Mouse (Mus musculus) limb, embryonic 11.5 days (tissue): Measurements from ENCODE around the gene Slc7a5. TPM values are rescaled to one million over a fixed set of nuclear protein-coding genes. Genes with fewer than 3 reads are reported as not detected.
A peak's percentile ranks its signal among the peaks of the same experiment; 100 is the strongest.

Source experiments
- ATAC-seq: fragments of 200-750 bp; cut with Nextera tagmentation; 2 replicates; pipeline ENCODE4 v1.8.0; 2017; ENCODE audit warnings: low read depth; ENCODE audit not compliant: insufficient number of reproducible peaks, low FRiP score, low TSS enrichment
- DNase-seq: peaks from one replicate; pipeline ENCODE4 v3.0.0-alpha.2; 2015; ENCODE audit warnings: low spot score
- H3K27ac ChIP-seq: fragments of 300-500 bp; sonication (generic); replicated peaks from 2 replicates; pipeline ENCODE4 v1.5.1; 2014; ENCODE audit warnings: low read depth, mild to moderate bottlenecking, low read length
- H3K27me3 ChIP-seq: fragments of 300-500 bp; sonication (generic); 2 replicates; pipeline ENCODE4 v1.6.1; 2014; ENCODE audit warnings: mild to moderate bottlenecking, low read length, mixed read lengths; ENCODE audit not compliant: control insufficient read depth, insufficient read depth
- H3K36me3 ChIP-seq: fragments of 300-500 bp; sonication (generic); 2 replicates; pipeline ENCODE4 v1.6.1; 2014; ENCODE audit warnings: mild to moderate bottlenecking, low read length, moderate library complexity, mixed read lengths; ENCODE audit not compliant: control insufficient read depth, insufficient read depth
- H3K4me1 ChIP-seq: fragments of 300-500 bp; sonication (generic); 2 replicates; pipeline ENCODE4 v1.6.1; 2014; ENCODE audit warnings: low read length, mixed read lengths; ENCODE audit not compliant: control insufficient read depth, insufficient read depth
- H3K4me2 ChIP-seq: fragments of 300-500 bp; sonication (generic); 2 replicates; pipeline ENCODE4 v1.6.1; 2014; ENCODE audit warnings: low read depth, mild to moderate bottlenecking, moderate library complexity; ENCODE audit not compliant: severe bottlenecking
- H3K4me3 ChIP-seq: fragments of 300-500 bp; sonication (generic); 2 replicates; pipeline ENCODE4 v1.5.1; 2014; ENCODE audit warnings: low read depth, low read length
- H3K9ac ChIP-seq: fragments of 300-500 bp; sonication (generic); 2 replicates; pipeline ENCODE4 v1.6.1; 2014; ENCODE audit warnings: mild to moderate bottlenecking, low read length
- H3K9me3 ChIP-seq: fragments of 300-500 bp; sonication (generic); 2 replicates; pipeline ENCODE4 v1.6.1; 2016; ENCODE audit warnings: low read length; ENCODE audit not compliant: control insufficient read depth
- WGBS: fragments of 180-500 bp; shearing (Covaris S2); extraction: QIAGEN DNeasy Blood & Tissue Kit; methylation state at CpG from one replicate; pipeline ENCODE4 v1.1.7; 2014; 5-methylcytosine and 5-hydroxymethylcytosine counted together
- polyA plus RNA-seq: library from polyadenylated mRNA; unstranded; fragments of >200 nt; fragmentation: Nextera tagmentation; extraction: Ambion mirVana; gene quantifications from 2 replicates; pipeline ENCODE4 v1.2.1, GENCODE M21; 2014

Slc7a5 gene
- polyA plus RNA-seq, 1 experiment from 2014 or later = 15.2 TPM

- H3K27me3 ChIP-seq = no peaks in the 10 kb centered on the region
- 20% methylated on average over 6 of the region's 6 CpGs for WGBS
- H3K9ac ChIP-seq = no peak overlapping the region
- DNase-seq (peak; percentile 79), ATAC-seq (no peak)
- no peaks in the 10 kb centered on the region for H3K36me3 ChIP-seq
- H3K4me1 ChIP-seq = peaks cover 8% of the 10 kb centered on the region
- H3K27ac ChIP-seq = no peak overlapping the region
- H3K9me3 ChIP-seq = no peaks in the 10 kb centered on the region
- no peak overlapping the region for H3K4me3 ChIP-seq
- no peak overlapping the region for H3K4me2 ChIP-seq
Observed at GRCm38 (mm10) chr8:121832503-121832902, 75.0 kb downstream of the Slc7a5 start.

- Histone ChIP-seq H3K4me3 (no peak overlapping the region), H3K4me2 (no peak overlapping the region), H3K27ac (no peak overlapping the region), H3K9me3 (no peaks in the 10 kb centered on the region), H3K4me1 (peaks cover 8% of the 10 kb centered on the region), H3K27me3 (no peaks in the 10 kb centered on the region), H3K9ac (no peak overlapping the region), H3K36me3 (no peaks in the 10 kb centered on the region)
- 78% methylated on average over 2 of the region's 2 CpGs for WGBS
- ATAC-seq = no peak
- no peak for DNase-seq
Observed at GRCm38 (mm10) chr8:121832061-121832460, 75.4 kb downstream of the Slc7a5 start.

Other genes with a start within 250 kb of the Slc7a5 start
- gene Jph3, start 178.1 kb downstream of the Slc7a5 start, polyA plus RNA-seq = 0.67 and 0.73 TPM in 2 replicates
- 52.8 and 60.8 TPM in 2 replicates for gene Klhdc4, start 78.1 kb downstream of the Slc7a5 start, polyA plus RNA-seq
- not detected in 2 replicates for gene Car5a, start 37.2 kb upstream of the Slc7a5 start, polyA plus RNA-seq
- 57.9 and 58.1 TPM in 2 replicates for gene Banp, start 42.1 kb upstream of the Slc7a5 start, polyA plus RNA-seq